Mouse (Mus musculus): Measurements from ENCODE around the gene Cog2. TPM values are rescaled to one million over a fixed set of nuclear protein-coding genes. Genes with fewer than 3 reads are reported as not detected.

The Cog2 gene
- polyA plus RNA-seq, 1 experiment from 2014 or later = 42.6 TPM

GRCm38 (mm10) chr8:124530076-124530475 lies 9.5 kb downstream of the Cog2 start:
- peaks cover 4% of the 10 kb centered on the region for H3K36me3 ChIP-seq (ENCODE audit: control insufficient read depth, insufficient read depth, low read length)
- H3K4me2 ChIP-seq (ENCODE audit: low read depth) = no peak overlapping the region
- 87% methylated on average over 14 of the region's 14 CpGs for WGBS
- no peaks in the 10 kb centered on the region for H3K4me1 ChIP-seq (ENCODE audit: control insufficient read depth, insufficient read depth, low read length)
- H3K9me3 ChIP-seq (ENCODE audit: control insufficient read depth, low read length) = no peaks in the 10 kb centered on the region
- H3K27me3 ChIP-seq (ENCODE audit: control insufficient read depth, insufficient read depth, low read length) = no peaks in the 10 kb centered on the region
- DNase-seq (ENCODE audit: low spot score) (no peak), ATAC-seq (ENCODE audit: insufficient read depth, low FRiP score, low TSS enrichment) (no peak)
- H3K4me3 ChIP-seq (ENCODE audit: low read depth, low read length) = no peak overlapping the region
- H3K9ac ChIP-seq (ENCODE audit: low read length) = no peak overlapping the region
- no peak overlapping the region for H3K27ac ChIP-seq (ENCODE audit: low read depth, low read length)

- Histone ChIP-seq H3K9ac (ENCODE audit: low read length) (no peak overlapping the region), H3K4me1 (ENCODE audit: control insufficient read depth, insufficient read depth, low read length) (no peaks in the 10 kb centered on the region), H3K9me3 (ENCODE audit: control insufficient read depth, low read length) (no peaks in the 10 kb centered on the region), H3K4me3 (ENCODE audit: low read depth, low read length) (no peak overlapping the region), H3K4me2 (ENCODE audit: low read depth) (no peak overlapping the region), H3K27me3 (ENCODE audit: control insufficient read depth, insufficient read depth, low read length) (no peaks in the 10 kb centered on the region), H3K36me3 (ENCODE audit: control insufficient read depth, insufficient read depth, low read length) (peaks cover 4% of the 10 kb centered on the region), H3K27ac (ENCODE audit: low read depth, low read length) (no peak overlapping the region)
- ATAC-seq (ENCODE audit: insufficient read depth, low FRiP score, low TSS enrichment) (no peak), DNase-seq (ENCODE audit: low spot score) (no peak)
- WGBS = 98% methylated on average over 7 of the region's 7 CpGs
Measured at GRCm38 (mm10) chr8:124530556-124530955, 10.0 kb downstream of the Cog2 start.

GRCm38 (mm10) chr8:124530996-124531395 lies 10.4 kb downstream of the Cog2 start:
- Histone ChIP-seq H3K27ac (ENCODE audit: low read depth, low read length) (no peak overlapping the region), H3K27me3 (ENCODE audit: control insufficient read depth, insufficient read depth, low read length) (no peaks in the 10 kb centered on the region), H3K4me2 (ENCODE audit: low read depth) (no peak overlapping the region), H3K36me3 (ENCODE audit: control insufficient read depth, insufficient read depth, low read length) (peaks cover 4% of the 10 kb centered on the region), H3K9ac (ENCODE audit: low read length) (no peak overlapping the region), H3K9me3 (ENCODE audit: control insufficient read depth, low read length) (no peaks in the 10 kb centered on the region), H3K4me3 (ENCODE audit: low read depth, low read length) (no peak overlapping the region), H3K4me1 (ENCODE audit: control insufficient read depth, insufficient read depth, low read length) (no peaks in the 10 kb centered on the region)
- ATAC-seq (ENCODE audit: insufficient read depth, low FRiP score, low TSS enrichment) (no peak), DNase-seq (ENCODE audit: low spot score) (no peak)
- WGBS = 95% methylated on average over 4 of the region's 4 CpGs

GRCm38 (mm10) chr8:124532626-124533025 lies 12.1 kb downstream of the Cog2 start:
- WGBS = 93% methylated on average over 3 of the region's 3 CpGs
- DNase-seq (ENCODE audit: low spot score) = no peak
- no peaks in the 10 kb centered on the region for H3K4me1 ChIP-seq (ENCODE audit: control insufficient read depth, insufficient read depth, low read length)
- H3K9me3 ChIP-seq (ENCODE audit: control insufficient read depth, low read length) = no peaks in the 10 kb centered on the region
- no peak for ATAC-seq (ENCODE audit: insufficient read depth, low FRiP score, low TSS enrichment)
- no peak overlapping the region for H3K4me2 ChIP-seq (ENCODE audit: low read depth)
- H3K9ac ChIP-seq (ENCODE audit: low read length) = no peak overlapping the region
- H3K36me3 ChIP-seq (ENCODE audit: control insufficient read depth, insufficient read depth, low read length) = peaks cover 4% of the 10 kb centered on the region
- no peak overlapping the region for H3K27ac ChIP-seq (ENCODE audit: low read depth, low read length)
- H3K4me3 ChIP-seq (ENCODE audit: low read depth, low read length) = no peak overlapping the region
- no peaks in the 10 kb centered on the region for H3K27me3 ChIP-seq (ENCODE audit: control insufficient read depth, insufficient read depth, low read length)

- Histone ChIP-seq H3K9ac (ENCODE audit: low read length) (no peak overlapping the region), H3K36me3 (ENCODE audit: control insufficient read depth, insufficient read depth, low read length) (peaks cover 2% of the 10 kb centered on the region), H3K27ac (ENCODE audit: low read depth, low read length) (no peak overlapping the region), H3K4me1 (ENCODE audit: control insufficient read depth, insufficient read depth, low read length) (no peaks in the 10 kb centered on the region), H3K4me3 (ENCODE audit: low read depth, low read length) (no peak overlapping the region), H3K4me2 (ENCODE audit: low read depth) (no peak overlapping the region), H3K9me3 (ENCODE audit: control insufficient read depth, low read length) (no peaks in the 10 kb centered on the region), H3K27me3 (ENCODE audit: control insufficient read depth, insufficient read depth, low read length) (no peaks in the 10 kb centered on the region)
- WGBS = 87% methylated on average over 5 of the region's 5 CpGs
- ATAC-seq (ENCODE audit: insufficient read depth, low FRiP score, low TSS enrichment) (no peak), DNase-seq (ENCODE audit: low spot score) (no peak)
Measured at GRCm38 (mm10) chr8:124535451-124535850, 14.9 kb downstream of the Cog2 start.

GRCm38 (mm10) chr8:124540906-124541305 lies 20.3 kb downstream of the Cog2 start:
- Histone ChIP-seq H3K36me3 (ENCODE audit: control insufficient read depth, insufficient read depth, low read length) (peaks cover 10% of the 10 kb centered on the region), H3K9ac (ENCODE audit: low read length) (no peak overlapping the region), H3K4me1 (ENCODE audit: control insufficient read depth, insufficient read depth, low read length) (no peaks in the 10 kb centered on the region), H3K27me3 (ENCODE audit: control insufficient read depth, insufficient read depth, low read length) (no peaks in the 10 kb centered on the region), H3K4me3 (ENCODE audit: low read depth, low read length) (no peak overlapping the region), H3K9me3 (ENCODE audit: control insufficient read depth, low read length) (no peaks in the 10 kb centered on the region), H3K4me2 (ENCODE audit: low read depth) (no peak overlapping the region), H3K27ac (ENCODE audit: low read depth, low read length) (no peak overlapping the region)
- DNase-seq (ENCODE audit: low spot score) (no peak), ATAC-seq (ENCODE audit: insufficient read depth, low FRiP score, low TSS enrichment) (no peak)
- 93% methylated on average over 12 of the region's 12 CpGs for WGBS

- no peak overlapping the region for H3K4me2 ChIP-seq (ENCODE audit: low read depth)
- WGBS = 87% methylated on average over 4 of the region's 4 CpGs
- H3K27me3 ChIP-seq (ENCODE audit: control insufficient read depth, insufficient read depth, low read length) = no peaks in the 10 kb centered on the region
- no peak overlapping the region for H3K4me3 ChIP-seq (ENCODE audit: low read depth, low read length)
- H3K27ac ChIP-seq (ENCODE audit: low read depth, low read length) = no peak overlapping the region
- H3K36me3 ChIP-seq (ENCODE audit: control insufficient read depth, insufficient read depth, low read length) = peaks cover 15% of the 10 kb centered on the region
- DNase-seq (ENCODE audit: low spot score) = no peak
- no peak for ATAC-seq (ENCODE audit: insufficient read depth, low FRiP score, low TSS enrichment)
- no peak overlapping the region for H3K9ac ChIP-seq (ENCODE audit: low read length)
- H3K4me1 ChIP-seq (ENCODE audit: control insufficient read depth, insufficient read depth, low read length) = no peaks in the 10 kb centered on the region
- no peaks in the 10 kb centered on the region for H3K9me3 ChIP-seq (ENCODE audit: control insufficient read depth, low read length)
Measured at GRCm38 (mm10) chr8:124542001-124542400, 21.4 kb downstream of the Cog2 start.

- WGBS = 96% methylated on average over 5 of the region's 5 CpGs
- H3K4me1 ChIP-seq (ENCODE audit: control insufficient read depth, insufficient read depth, low read length) = no peaks in the 10 kb centered on the region
- H3K4me2 ChIP-seq (ENCODE audit: low read depth) = no peak overlapping the region
- no peaks in the 10 kb centered on the region for H3K27me3 ChIP-seq (ENCODE audit: control insufficient read depth, insufficient read depth, low read length)
- ATAC-seq (ENCODE audit: insufficient read depth, low FRiP score, low TSS enrichment) (no peak), DNase-seq (ENCODE audit: low spot score) (no peak)
- peaks cover 14% of the 10 kb centered on the region for H3K36me3 ChIP-seq (ENCODE audit: control insufficient read depth, insufficient read depth, low read length)
- H3K9ac ChIP-seq (ENCODE audit: low read length) = no peak overlapping the region
- no peak overlapping the region for H3K4me3 ChIP-seq (ENCODE audit: low read depth, low read length)
- no peak overlapping the region for H3K27ac ChIP-seq (ENCODE audit: low read depth, low read length)
- no peaks in the 10 kb centered on the region for H3K9me3 ChIP-seq (ENCODE audit: control insufficient read depth, low read length)
Measured at GRCm38 (mm10) chr8:124543272-124543671, 22.7 kb downstream of the Cog2 start.

GRCm38 (mm10) chr8:124546371-124546770 lies 25.8 kb downstream of the Cog2 start:
- H3K4me2 ChIP-seq (ENCODE audit: low read depth) = no peak overlapping the region
- no peak for ATAC-seq (ENCODE audit: insufficient read depth, low FRiP score, low TSS enrichment)
- no peak overlapping the region for H3K9ac ChIP-seq (ENCODE audit: low read length)
- peaks cover 27% of the 10 kb centered on the region for H3K36me3 ChIP-seq (ENCODE audit: control insufficient read depth, insufficient read depth, low read length)
- no peaks in the 10 kb centered on the region for H3K9me3 ChIP-seq (ENCODE audit: control insufficient read depth, low read length)
- no peak for DNase-seq (ENCODE audit: low spot score)
- H3K27ac ChIP-seq (ENCODE audit: low read depth, low read length) = no peak overlapping the region
- H3K4me1 ChIP-seq (ENCODE audit: control insufficient read depth, insufficient read depth, low read length) = no peaks in the 10 kb centered on the region
- WGBS = 91% methylated on average over 6 of the region's 6 CpGs
- no peak overlapping the region for H3K4me3 ChIP-seq (ENCODE audit: low read depth, low read length)
- no peaks in the 10 kb centered on the region for H3K27me3 ChIP-seq (ENCODE audit: control insufficient read depth, insufficient read depth, low read length)

Measured in neural tube, embryonic 11.5 days (tissue).